Mouse (Mus musculus): ENCODE results near the gene Angptl6.

The Angptl6 gene

DNA sequence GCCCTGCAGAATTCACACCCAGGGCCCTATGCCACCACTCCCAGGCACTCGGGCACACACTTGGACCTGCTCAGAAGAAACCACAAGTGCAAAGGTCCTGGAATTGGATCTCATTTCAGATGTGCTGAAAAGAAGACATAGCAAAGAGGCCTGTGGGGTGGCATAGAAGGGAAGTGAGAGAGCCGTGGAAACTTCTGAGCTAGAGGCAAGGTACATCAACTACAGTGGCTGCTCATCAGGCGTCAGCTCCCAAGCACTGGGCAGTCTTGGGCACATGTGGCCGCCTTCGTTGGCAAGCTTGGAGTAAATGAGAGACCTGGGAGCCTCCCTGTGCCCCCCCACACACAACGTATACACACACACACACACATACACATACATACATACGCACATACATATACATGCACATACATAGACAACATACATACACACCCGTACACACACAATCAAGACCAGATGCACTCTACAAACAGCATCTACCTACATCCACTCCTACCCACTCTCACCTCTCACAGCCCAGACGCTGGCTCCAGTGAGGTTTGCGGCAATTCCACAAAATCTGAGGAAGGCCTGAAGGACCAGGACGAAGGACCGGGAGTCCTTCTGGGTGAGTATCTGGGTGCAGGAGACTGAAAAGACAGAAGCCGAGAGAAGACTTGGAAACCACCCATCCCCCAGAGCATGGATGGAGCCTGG is at the start of gene Angptl6:
Gene Angptl6, minus strand, starts transcription at position 631 of the 696 bp plus-strand sequence.
- DNase-seq (ENCODE audit: low read depth) = no peak

DNA sequence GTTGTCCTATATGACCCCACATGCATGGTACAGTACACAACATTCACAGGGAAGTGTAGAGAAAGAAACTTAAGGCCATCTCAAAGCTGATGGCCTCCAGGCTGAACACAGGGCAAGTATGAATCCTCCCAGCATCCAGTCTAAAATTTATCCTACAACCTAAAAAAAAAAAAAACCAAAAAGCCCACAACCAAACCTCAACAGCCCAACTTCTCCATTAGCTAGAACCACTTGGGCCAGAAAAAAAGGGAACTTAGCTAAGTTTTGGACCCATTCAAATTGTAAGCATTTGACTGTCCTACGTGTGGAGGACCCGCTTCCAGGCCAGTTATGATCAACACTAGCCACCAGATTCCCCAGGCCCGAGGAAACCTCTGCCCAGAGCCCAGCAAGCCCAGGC is 43.7 kb upstream of the Angptl6 start:
- no peak for DNase-seq (ENCODE audit: low read depth)

DNA sequence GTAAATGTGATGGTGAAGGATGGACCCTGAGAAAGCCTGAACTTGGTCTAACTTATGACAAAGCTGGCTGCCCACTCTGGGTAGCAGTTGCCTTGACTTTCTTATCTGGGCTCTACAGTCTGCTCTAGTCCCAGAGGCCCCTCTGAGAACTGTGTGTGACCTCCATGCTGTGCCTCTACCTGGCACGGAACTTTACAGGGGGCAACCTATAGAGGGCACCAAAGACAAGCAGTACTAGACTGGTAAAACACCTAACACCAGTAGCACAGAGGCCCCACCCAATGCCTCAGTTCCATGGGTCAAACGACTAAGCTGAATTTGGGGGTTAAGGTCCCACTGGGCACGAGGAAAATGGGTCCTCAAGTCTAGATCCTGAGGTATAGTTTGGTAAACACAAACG is 36.6 kb upstream of the Angptl6 start:
- DNase-seq (ENCODE audit: low read depth) = peak; percentile 74

DNA sequence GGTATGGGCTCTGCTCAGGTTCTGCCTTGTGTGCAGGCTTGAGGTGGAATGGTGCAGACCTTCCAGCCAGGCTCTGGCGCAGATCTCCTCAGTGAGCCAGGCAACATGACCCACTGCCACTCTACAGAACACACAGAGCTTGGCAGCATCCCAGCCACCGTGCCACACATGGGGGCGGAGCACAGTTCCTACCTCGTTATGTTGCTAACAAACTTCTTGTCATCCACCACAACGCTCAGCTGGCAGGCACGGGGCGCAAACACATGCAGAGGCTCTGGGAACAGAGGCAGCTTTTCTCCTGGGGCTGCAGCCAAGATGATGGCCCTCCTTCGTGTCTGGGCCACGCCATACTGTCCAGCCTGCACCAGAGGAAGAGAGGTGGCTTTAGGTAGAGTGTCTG is 30.4 kb upstream of the Angptl6 start:
- DNase-seq (ENCODE audit: low read depth) = no peak

DNA sequence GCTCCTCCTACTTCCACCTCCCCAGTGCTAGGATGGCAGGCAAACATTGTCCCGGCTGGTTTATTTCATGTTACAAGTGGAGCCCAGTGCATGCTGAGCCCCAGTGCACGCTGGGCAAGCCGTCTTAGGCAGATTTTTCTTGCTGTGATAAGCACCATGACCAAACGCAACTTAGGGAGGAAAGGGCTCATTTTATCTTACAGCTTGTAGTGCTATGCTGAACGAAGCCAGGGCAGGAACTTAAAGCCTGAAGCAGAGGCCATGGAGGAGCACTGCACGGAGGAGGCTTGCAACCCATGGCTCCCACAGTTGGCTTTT is 22.6 kb upstream of the Angptl6 start:
- peak; percentile 24 for DNase-seq (ENCODE audit: low read depth)

DNA sequence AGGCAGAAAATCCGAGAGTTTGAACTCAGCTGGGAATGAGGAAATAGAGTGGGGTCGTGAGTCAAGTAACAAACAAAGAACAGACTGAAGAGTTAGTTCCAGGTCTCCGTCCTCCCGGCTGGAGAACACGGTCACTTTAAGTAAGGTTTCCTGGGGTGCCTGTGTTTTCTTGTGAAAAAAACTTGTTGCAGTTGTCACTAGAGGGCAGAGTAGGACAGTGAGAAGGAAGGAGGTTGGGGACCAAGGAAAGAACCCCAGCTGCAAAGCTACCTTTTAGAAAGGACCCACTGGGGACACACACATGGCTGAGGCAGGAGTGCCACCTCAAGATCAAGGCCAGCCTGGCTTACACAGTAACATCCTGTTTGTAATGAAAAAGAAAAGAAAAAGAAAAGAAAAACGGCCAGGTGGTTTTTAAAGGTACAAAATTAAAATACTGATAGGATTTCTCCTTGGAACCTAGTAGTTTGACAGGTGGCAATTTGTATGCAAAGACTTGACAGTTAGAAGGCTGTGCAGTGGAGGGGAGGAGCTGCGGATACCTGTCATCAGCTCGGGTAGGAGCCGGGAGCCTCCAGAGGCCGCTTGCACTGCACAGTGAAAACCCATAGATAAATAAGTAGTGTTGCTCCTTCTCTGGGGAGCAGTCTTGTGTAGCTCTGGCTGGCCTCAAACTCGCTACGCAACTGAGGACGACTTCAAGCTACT is 22.1 kb upstream of the Angptl6 start:
- DNase-seq (ENCODE audit: low read depth) = peak; percentile 83

DNA sequence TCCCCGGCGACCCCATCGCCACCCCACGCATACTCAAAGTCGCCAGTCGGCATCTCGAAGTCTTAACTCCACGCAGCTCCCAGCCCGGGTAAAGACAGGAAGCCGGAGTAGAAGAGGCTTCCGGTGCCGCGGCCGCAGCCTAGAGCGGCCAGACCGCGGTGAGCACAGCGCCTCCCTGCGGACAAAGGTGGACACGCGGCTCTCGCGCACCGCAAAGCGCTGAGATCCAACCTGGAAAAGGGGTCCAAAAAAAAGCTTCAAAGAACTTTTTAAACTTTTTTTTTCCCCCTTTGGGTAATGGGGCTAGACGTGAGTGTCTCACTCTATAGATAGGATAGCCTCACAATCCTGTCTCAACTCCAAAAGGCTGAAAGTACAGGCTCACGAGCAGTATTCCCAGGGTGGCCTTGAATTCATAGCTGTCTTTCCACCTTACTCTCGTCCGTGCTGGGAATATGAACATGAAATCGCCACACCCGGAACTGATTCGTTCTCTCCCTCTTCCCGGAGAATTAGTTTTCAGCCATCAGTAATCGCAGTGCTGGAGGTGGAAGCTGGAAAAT is 19.1 kb upstream of the Angptl6 start, which contains the start of gene Eif3g:
Gene Eif3g, minus strand, starts transcription at position 113 of the 563 bp plus-strand sequence.
- DNase-seq (ENCODE audit: low read depth) = peak; percentile 92

DNA sequence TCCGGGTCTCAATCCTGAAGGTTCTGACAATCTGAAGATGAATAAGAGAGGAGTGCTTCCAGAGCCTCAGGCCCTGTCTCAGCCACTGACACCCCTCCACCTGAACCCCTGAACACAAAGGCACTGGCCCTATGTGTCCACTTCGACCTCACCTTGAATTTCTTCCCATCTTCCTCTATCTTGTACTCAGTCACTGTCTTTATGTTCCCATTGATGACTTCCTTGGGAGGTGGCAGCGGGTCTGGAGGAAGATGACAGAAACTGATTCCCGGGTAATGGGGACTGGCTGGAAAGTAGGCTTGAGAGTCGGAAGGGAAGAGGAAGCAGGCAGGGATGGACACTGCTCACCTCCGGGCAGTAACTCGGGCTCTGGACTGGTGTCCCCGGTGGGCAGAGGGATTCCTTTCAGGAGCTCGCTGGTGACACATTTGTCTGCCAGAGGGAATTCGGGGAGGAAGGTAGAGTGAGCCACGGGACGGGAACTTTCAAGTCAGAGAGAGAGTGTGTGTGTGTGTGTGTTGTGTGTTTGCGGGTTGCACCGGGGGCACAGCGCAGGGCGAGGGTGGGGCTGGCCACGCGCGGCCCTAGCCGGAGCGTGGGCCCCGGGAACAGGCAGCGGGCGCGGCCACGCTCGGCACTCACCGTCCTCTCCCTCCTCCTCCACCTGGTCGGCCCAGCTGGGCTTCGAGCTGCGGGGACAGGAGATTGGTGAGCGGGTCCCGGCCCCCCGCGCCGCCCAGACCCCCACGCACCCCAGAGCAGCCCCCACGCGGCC is 18.4 kb upstream of the Angptl6 start:
- peak; percentile 34 for DNase-seq (ENCODE audit: low read depth)

DNA sequence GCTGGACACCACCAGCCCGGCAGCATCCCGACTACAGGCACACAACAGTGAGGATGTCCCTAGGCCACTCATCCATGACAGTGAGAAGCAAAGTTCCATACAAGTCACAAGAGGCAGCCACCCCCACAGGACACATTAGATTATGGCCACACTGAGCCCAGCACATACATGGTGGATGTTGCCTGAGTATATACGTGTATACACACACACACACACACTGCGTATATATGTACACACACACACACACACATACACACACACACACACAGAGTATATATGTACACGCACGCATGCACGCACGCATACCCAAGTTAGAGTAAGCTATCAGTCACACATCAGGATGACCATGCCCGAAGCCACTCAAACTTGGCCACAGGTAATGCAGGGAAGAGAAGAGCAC is 15.9 kb upstream of the Angptl6 start:
- DNase-seq (ENCODE audit: low read depth) = no peak

DNA sequence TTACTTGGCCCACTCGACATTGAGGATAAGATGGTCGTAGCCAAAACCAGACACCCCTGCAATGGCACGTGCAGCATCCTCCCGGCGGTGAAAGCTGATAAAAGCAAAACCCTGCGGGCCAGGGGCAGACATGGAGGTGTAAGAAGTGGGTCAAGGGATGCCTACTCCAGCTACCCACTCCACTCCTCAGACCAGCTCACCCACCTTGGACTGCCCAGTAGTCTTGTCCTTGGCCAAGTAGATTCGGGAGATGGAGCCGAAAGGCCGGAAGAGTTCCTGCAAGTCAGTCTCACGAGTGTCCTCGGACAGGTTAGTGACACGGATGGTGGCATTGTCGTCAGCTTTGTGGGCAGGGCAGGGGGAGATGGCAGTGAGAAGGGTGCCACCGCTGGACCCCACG is 15.1 kb upstream of the Angptl6 start:
- DNase-seq (ENCODE audit: low read depth) = no peak

DNA sequence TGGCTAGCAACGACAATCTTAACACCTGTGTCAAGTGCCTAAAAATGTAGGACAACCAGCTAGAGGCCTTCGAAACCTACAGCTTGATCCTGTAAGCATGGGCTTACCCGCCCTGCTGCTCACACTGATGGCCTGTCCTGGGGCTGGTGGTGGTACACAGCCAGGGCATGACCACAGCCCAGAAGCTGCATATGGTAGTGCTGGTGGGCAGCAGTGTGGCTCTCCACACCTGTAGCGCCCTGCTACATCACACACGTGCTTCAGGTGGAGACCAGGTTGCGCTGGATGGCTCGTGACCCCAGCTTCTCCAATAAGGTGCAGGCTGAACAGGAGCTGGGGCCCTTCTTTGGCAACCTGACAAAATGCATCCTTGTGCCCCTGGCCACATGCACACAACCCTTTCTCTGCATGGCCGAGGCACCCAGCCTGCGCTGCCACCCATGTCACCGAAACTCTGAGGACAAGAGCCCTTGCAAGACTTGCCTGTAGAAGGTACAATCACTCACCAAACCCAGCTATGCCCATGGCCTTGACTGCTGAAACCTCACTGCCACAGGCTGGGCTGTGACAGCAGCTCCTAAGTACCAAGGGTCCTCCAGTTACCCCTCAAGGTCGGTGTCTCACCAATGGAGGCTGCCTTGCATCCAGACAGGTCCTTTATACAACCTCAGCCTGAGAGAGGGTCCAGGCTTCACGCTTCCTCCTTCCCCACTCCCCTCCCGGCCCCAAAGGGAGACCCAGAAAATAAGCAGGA is 14.2 kb upstream of the Angptl6 start:
- no peak for DNase-seq (ENCODE audit: low read depth)

DNA sequence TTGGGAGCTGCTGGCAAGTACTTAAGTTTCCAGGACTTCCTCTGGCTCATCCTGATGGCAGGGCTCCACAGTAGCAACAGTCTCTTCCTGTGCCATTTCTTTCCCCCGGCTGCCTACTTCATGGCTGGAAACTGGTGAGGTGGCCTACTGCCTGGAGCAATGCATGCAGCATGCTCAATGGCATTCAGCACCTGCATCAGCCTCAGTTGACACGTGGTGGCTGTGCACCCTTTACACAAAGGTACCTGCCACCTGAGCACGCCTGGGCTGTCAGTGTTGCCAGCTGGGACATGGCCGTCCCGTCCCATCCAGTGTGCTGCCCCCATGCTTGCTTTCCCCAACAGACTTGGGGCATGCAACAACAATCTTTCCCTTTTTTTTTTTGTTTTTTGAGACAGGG is 13.5 kb upstream of the Angptl6 start:
- DNase-seq (ENCODE audit: low read depth) = no peak

DNA sequence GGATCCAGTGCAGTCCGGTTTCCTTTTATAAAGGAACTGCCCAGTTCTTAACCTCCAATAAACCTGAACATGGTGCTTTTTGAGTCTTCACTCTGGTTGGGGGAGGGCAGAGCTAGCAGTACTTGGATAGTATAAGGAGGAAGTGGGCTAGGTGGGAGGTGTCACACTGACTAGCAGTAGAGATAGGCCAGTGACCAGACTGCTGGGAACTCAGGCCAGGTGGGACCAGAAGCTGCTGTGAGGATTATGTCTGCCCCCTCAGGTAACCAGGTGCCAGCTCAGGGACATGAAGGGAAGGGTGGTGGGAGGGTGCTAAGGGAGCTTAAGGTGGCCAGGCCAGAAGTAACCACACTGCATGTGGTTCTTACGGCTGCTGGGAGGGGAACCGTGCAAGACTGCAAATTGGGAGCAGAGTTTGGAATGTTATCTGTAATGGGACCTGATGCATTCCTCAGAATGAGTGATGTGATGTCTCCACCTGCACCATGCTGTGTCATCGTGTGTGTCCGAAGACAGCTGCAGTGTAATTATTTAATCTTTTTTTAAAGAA is 12.7 kb upstream of the Angptl6 start:
- no peak for DNase-seq (ENCODE audit: low read depth)

DNA sequence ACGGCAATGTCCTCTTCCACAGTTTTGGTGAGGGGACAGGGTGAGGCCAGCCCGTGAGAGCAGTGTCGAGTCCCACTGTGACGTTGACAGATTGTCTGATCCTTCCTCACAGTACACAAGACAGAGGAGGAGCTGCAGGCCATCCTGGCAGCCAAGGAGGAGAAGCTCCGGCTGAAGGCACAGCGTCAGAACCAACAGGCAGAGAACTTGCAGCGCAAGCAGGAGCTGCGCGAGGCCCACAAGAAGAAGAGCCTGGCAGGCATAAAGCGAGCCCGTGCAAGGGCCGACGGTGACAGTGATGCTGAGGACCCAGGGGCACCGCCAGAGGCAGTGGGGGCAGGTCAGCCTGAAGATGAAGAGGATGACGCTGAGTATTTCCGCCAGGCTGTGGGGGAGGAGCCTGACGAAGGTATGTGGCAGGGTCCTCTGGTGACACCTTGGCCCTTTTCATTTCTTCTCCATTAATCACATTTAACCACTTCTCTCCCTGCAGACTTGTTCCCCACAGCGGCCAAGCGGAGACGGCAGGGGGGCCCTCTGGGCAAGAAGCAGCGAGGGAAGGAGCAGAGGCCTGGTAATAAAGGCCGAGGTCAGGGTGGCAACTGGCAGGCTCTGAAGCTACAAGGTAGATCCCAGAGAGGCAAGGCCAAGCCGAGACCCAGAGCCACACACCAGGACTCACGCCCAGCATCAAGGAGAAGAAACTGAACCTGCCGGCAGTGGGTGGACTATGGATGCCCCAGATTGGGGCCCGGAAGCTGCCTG is 12.0 kb upstream of the Angptl6 start:
- DNase-seq (ENCODE audit: low read depth) = no peak

DNA sequence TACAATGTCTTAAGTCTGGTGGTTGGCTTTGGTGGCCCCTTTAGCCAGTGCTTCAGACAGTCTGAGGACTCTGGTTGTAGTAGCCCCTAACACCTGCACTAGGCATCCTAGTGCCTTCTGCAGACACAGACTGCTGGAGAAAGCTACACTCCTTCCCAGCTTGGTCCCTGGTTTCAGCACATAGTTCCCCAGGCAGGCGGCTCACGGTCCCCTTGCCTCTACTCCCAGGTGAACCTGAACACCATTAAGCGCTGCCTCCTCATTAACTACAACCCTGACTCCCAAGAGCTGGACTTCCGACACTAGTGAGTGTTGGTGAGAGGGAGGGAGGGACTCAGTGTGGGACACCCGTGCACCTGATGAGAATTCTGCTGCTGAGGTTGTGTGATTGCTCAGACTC is 10.9 kb upstream of the Angptl6 start:
- no peak for DNase-seq (ENCODE audit: low read depth)

DNA sequence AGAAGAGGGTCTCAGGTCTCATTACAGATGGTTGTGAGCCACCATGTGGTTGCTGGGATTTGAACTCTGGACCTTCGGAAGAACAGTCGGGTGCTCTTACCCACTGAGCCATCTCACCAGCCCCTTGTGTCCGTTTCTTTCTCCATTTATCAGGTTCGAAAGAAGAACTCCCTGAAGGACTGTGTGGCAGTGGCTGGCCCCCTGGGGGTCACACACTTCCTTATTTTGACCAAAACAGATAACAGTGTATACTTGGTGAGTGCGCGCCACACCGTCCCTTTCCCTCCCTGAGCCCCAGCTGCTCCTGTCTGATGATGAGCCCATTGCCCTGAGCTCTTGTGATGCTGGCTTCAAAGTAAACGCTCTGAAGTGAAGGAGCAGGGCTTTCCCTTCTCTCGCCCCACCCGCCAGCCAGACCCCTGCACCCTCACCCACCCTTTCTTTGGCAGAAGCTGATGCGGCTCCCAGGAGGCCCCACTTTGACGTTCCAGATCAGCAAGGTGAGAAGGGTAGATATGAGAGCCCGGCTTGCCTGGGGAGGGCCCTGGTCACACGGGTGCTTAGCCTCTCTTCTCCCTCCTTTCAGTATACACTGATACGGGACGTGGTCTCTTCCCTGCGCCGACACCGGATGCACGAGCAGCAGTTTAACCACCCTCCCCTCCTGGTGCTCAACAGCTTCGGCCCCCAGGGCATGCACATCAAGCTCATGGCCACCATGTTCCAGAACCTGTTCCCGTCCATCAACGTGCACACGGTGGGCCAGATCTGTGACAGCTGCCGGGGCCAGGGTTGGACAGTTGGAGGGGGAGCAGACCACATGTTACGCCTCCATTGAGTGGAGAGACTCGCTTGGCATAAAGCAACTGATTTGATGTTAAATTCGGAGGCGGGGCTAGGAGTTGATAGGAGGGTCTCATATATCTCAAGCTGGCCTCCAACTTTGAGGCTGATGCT is 9.9 kb upstream of the Angptl6 start:
- no peak for DNase-seq (ENCODE audit: low read depth)

DNA sequence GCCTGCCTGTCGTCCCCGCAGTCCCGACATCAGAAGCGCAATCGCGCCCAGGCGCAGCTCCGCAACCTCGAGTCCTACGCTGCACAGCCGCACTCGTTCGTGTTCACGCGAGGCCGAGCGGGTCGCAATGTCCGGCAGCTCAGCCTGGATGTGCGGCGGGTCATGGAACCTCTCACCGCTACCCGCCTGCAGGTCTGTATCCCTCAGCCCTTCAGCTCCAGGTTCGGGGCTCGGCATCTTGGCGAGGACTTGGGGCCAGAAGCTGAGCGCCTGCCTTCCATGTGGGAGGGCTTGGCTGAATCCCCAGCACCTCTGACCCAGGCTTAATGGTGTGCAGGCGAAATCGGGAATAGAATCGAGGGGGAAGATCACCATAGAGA is 8.8 kb upstream of the Angptl6 start:
- DNase-seq (ENCODE audit: low read depth) = no peak

DNA sequence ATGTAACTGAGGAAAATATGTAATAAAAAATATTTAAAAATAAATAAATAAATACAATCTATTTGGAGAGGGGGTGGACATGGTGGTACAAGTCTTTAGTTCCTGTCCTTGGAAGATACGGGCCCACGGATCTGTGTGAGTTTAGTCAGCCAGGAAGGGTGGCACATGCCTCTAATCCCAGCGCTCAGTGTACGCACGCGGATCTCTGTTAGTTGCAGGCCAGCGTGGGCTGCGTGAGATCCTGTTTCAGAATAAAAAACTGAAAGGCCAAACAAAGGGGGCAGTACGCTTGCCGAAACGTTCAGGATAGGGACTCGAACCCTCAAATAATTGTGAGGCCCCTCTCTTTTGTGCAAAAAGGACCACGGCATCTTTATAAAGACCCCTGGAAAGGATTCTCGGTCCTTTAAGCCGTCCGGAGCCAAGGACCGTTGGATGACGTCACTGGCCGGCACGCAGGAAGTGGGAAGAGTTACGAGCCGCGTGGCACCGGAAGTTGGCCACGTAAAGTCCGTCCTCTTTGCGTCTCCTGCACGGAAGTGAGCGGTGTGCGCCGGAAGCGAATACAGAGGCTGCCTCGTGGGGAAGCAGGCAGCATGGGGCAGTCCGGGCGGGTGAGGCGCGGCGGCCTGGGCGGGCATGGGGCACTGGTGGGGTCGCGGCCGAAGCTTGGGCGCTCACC is 8.3 kb upstream of the Angptl6 start, which contains the start of gene Ppan:
Gene Ppan, plus strand, starts transcription at position 472 of the 682 bp plus-strand sequence.
- DNase-seq (ENCODE audit: low read depth) = peak; percentile 97

DNA sequence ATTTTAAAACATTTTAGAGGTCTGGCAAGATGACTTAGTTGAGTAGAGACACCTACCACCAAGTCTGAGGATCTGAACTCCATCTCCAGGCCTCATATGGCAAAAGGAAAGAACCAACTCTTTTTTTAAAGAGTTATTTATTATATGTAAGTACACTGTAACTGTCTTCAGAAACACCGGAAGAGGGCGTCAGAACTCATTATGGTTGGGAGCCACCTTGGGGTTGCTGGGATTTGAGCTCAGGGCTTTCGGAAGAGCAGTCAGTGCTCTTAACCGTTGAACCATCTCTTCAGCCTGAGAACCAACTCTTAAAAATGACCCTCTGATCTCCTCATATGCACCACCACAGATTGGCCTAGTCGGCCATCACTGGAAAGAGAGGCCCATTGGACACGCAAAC is 7.7 kb upstream of the Angptl6 start:
- no peak for DNase-seq (ENCODE audit: low read depth)

Measured in induced T-regulatory cell, adult 2 months (primary cell).